Mouse (Mus musculus) v-Abl transformed pro-B cells (cell line): ENCODE results near the gene Tusc2.

ENCODE experiments used
- in situ Hi-C, 2 experiments: fragments of 400-800 bp; cut with MboI; formaldehyde crosslinking; loops; one replicate each; pipeline ENCODE4 v1.15.1; 2025; ENCODE audit not compliant: unreplicated experiment in 2 of 2

Tusc2 gene

GRCm38 (mm10) chr9:107563029-107563581 is at the start of gene Tusc2:
Tusc2 (plus strand) TSS chr9:107563255.
- in situ Hi-C loops, result loop anchor here in 1 of 2 experiments (25.0 kb wide), 1 partner anchor 1376 kb away; the partner anchor contains the start of gene Ppm1m

- in situ Hi-C loops, result loop anchor here (5.0 to 25.0 kb wide), 5 partner anchors 147 to 612 kb away; partner anchors contain the start of gene Dock3 (in 2 of the 2)
Observed at GRCm38 (mm10) chr9:107514303-107514955, 48.6 kb upstream of the Tusc2 start.

GRCm38 (mm10) chr9:107520331-107520730 is 42.7 kb upstream of the Tusc2 start:
- in situ Hi-C loops, result loop anchor here (10.0 to 25.0 kb wide), 2 partner anchors 283 to 846 kb away; partner anchors contain the start of gene Dock3 (in 2 of the 2)

GRCm38 (mm10) chr9:107521190-107521589 is 41.9 kb upstream of the Tusc2 start:
- in situ Hi-C loops, result loop anchor here (10.0 to 25.0 kb wide), 2 partner anchors 284 to 846 kb away; partner anchors contain the start of gene Dock3 (in 2 of the 2)

- in situ Hi-C loops, result loop anchor here (10.0 to 25.0 kb wide), 2 partner anchors 285 to 847 kb away; partner anchors contain the start of gene Dock3 (in 2 of the 2)
Observed at GRCm38 (mm10) chr9:107521711-107522399, 41.2 kb upstream of the Tusc2 start.

- in situ Hi-C loops, result loop anchor here (10.0 to 25.0 kb wide), 2 partner anchors 285 to 848 kb away; partner anchors contain the start of gene Dock3 (in 2 of the 2)
Observed at GRCm38 (mm10) chr9:107522400-107522711, 40.7 kb upstream of the Tusc2 start.

- in situ Hi-C loops, result loop anchor here (10.0 to 25.0 kb wide), 3 partner anchors 852 to 1561 kb away; partner anchors contain the start of genes Ccdc51 (in 1 of the 2), Glyctk (in 1 of the 2), Plxnb1 (in 1 of the 2) and Tma7 (in 1 of the 2)
Observed at GRCm38 (mm10) chr9:107526198-107527026, 36.6 kb upstream of the Tusc2 start.

GRCm38 (mm10) chr9:107533791-107534407 is 29.2 kb upstream of the Tusc2 start, which contains the start of gene Tmem115:
Tmem115 (plus strand) TSS chr9:107533945.
- in situ Hi-C loops, result loop anchor here (10.0 to 25.0 kb wide), 4 partner anchors 239 to 1553 kb away; partner anchors contain the start of genes Ccdc51 (in 1 of the 2), Cish (in 1 of the 2), Glyctk (in 1 of the 2) and Manf (in 1 of the 2)

- in situ Hi-C loops, result loop anchor here (10.0 to 25.0 kb wide), 4 partner anchors 240 to 1553 kb away; partner anchors contain the start of genes Ccdc51 (in 1 of the 2), Cish (in 1 of the 2), Glyctk (in 1 of the 2) and Manf (in 1 of the 2)
Observed at GRCm38 (mm10) chr9:107534408-107535202, 28.4 kb upstream of the Tusc2 start.

- in situ Hi-C loops, result loop anchor here (10.0 to 25.0 kb wide), 4 partner anchors 243 to 1549 kb away; partner anchors contain the start of genes Ccdc51 (in 1 of the 2), Cish (in 1 of the 2), Glyctk (in 1 of the 2) and Manf (in 1 of the 2)
Observed at GRCm38 (mm10) chr9:107538231-107538630, 24.8 kb upstream of the Tusc2 start.

- in situ Hi-C loops, result loop anchor here (10.0 to 25.0 kb wide), 4 partner anchors 244 to 1549 kb away; partner anchors contain the start of genes Ccdc51 (in 1 of the 2), Cish (in 1 of the 2), Glyctk (in 1 of the 2) and Manf (in 1 of the 2)
Observed at GRCm38 (mm10) chr9:107538711-107539110, 24.3 kb upstream of the Tusc2 start.

GRCm38 (mm10) chr9:107539940-107540339 is 23.1 kb upstream of the Tusc2 start:
- in situ Hi-C loops, result loop anchor here (10.0 to 25.0 kb wide), 4 partner anchors 245 to 1547 kb away; partner anchors contain the start of genes Ccdc51 (in 1 of the 2), Cish (in 1 of the 2), Glyctk (in 1 of the 2) and Manf (in 1 of the 2)

- in situ Hi-C loops, result loop anchor here (25.0 kb wide), 2 partner anchors 1378 to 1547 kb away; partner anchors contain the start of genes Ccdc51 (in 1 of the 2), Glyctk (in 1 of the 2), Plxnb1 (in 1 of the 2) and Tma7 (in 1 of the 2)
Observed at GRCm38 (mm10) chr9:107540420-107540819, 22.6 kb upstream of the Tusc2 start.

- in situ Hi-C loops, result loop anchor here (25.0 kb wide), 2 partner anchors 1379 to 1546 kb away; partner anchors contain the start of genes Ccdc51 (in 1 of the 2), Glyctk (in 1 of the 2), Plxnb1 (in 1 of the 2) and Tma7 (in 1 of the 2)
Observed at GRCm38 (mm10) chr9:107541005-107541404, 22.1 kb upstream of the Tusc2 start.

- in situ Hi-C loops, result loop anchor here (25.0 kb wide), 2 partner anchors 1379 to 1546 kb away; partner anchors contain the start of genes Ccdc51 (in 1 of the 2), Glyctk (in 1 of the 2), Plxnb1 (in 1 of the 2) and Tma7 (in 1 of the 2)
Observed at GRCm38 (mm10) chr9:107541474-107542351, 21.3 kb upstream of the Tusc2 start, which contains the start of the genes Cyb561d2 and Nprl2. Cyb561d2 (minus strand) TSS chr9:107542193. Nprl2 (plus strand) TSS chr9:107542226.

- in situ Hi-C loops, result loop anchor here (25.0 kb wide), 2 partner anchors 1380 to 1545 kb away; partner anchors contain the start of genes Ccdc51 (in 1 of the 2), Glyctk (in 1 of the 2), Plxnb1 (in 1 of the 2) and Tma7 (in 1 of the 2)
Observed at GRCm38 (mm10) chr9:107542352-107542686, 20.7 kb upstream of the Tusc2 start.
